Mouse (Mus musculus): Measurements from ENCODE around the gene Arpc1b. TPM values are rescaled to one million over a fixed set of nuclear protein-coding genes. Genes with fewer than 3 reads are reported as not detected.

Gene Arpc1b
- polyA plus RNA-seq (2017; shearing (Covaris generic)), result 1,000 to 10,000 TPM; 1,057 to 1,320 TPM

DNA sequence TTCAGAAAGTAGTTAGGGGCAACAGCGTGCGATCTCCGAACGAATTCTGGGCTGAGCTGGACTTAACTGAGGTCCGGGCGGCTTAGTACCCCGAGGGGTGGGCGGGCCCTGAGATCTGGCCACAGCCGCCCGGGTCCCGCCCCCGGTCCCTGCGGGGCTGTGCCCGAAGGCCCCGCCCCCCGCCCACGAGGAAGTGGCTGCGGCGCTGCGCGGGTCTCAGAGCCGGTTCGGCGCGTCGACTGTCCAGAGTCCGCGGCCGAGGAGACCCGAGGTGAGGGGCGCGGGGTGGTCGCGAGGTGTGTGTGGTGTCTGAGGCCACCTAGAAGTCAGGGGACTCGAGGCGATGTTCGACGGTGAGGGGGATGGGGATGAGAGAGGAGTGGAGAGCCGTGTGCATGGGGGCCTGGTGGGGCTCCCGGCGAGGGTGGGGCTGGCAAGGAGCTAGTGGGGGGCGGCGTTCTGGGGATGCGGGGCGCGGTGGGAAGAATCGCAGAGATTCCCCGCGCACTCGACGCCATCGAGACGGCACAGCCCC is at the start of gene Arpc1b:
Arpc1b (plus strand) TSS at position 145 of the 535 bp plus-strand sequence.

DNA sequence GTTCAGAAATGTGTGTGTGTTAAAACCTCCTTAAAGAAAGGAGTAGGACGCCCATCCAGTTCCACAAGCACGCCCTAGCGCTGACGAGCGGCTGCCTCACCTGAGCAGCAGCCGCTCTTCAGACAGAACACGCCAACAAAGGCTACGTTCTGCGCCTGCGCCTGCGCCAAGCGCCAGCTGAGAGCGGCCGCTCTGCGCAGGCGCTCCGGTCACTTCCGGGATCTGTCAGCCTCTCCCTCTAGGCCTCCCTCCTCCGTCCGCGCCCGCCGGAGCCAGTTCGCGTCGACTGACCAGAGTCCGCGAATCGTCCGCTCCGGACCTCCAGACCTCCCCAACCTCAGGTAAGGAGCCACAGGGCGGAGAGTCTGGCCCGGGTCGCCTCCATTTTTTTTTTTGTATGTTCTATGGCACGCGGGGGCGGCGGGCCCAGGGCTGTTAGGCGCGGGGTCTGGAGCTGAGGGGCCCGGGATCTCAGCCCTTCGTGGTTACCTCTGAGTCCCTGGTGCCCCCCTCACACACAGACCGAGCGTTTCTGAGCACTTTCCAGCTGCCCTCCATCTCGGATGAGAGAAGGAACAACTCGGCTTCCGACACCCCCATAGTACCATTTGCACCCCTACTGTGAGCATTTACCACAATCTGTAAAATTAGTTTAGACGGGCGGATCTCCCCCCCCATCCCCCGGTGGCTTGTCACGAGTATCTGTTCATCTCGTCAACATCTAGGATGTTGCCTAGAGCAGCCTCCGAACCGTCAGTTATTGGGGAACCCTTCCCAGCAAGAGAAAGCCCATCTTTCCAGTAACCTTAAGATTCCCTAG is 30.2 kb upstream of the Arpc1b start, which contains the start of the genes Arpc1a and Kpna7:
Arpc1a (plus strand) TSS at position 199 of the 820 bp plus-strand sequence.
Kpna7 (minus strand) TSS at position 399 of the 820 bp plus-strand sequence.

DNA sequence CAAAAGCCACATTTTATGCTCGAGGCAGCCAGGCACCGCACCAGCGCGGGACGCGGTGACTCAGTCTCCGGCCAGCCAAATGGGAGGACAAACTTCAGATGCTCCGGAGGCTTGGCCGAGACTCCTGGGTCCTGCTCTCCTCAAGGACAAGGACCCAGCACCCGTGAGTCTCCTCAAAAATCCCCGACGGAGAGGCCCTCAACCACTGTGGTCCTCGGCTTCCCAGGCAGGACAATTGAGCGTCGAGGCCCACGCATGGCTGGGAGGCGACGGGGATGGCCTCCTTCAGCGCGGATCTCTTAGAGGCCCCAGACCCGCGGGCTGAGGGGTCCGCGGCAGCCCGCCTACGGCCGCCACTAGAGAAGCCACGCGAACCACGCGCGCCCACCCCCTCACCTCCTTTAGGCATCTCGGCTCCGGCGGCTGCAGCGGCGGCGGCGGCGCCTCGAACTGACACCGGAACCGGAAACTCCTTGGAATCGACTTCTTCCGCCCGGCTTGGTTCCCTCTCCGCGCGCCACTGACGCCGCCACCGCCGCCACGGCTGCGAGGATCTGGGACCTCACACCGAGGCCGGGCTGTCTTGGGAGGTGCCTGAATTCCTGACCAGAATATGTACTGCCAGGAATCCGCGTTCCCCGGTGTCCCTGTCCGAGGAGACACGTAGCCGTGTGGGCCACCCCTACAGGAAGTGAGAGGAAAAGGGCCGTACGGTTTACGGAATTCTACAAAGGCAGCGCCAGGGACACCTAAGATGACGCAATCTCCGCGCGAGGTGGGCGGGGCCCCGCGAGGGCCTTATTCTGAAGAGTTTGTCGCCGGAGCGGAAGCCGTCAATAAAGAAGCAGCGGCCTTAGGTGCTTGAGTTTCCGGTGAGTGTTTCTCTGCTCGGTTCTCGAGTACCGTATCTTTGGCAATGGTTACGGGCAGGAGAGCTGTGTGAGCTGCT is 25.8 kb downstream of the Arpc1b start, which contains the start of the genes Pdap1 and Bud31:
Pdap1 (minus strand) TSS at position 668 of the 949 bp plus-strand sequence.
Bud31 (plus strand) TSS at position 792 of the 949 bp plus-strand sequence.

DNA sequence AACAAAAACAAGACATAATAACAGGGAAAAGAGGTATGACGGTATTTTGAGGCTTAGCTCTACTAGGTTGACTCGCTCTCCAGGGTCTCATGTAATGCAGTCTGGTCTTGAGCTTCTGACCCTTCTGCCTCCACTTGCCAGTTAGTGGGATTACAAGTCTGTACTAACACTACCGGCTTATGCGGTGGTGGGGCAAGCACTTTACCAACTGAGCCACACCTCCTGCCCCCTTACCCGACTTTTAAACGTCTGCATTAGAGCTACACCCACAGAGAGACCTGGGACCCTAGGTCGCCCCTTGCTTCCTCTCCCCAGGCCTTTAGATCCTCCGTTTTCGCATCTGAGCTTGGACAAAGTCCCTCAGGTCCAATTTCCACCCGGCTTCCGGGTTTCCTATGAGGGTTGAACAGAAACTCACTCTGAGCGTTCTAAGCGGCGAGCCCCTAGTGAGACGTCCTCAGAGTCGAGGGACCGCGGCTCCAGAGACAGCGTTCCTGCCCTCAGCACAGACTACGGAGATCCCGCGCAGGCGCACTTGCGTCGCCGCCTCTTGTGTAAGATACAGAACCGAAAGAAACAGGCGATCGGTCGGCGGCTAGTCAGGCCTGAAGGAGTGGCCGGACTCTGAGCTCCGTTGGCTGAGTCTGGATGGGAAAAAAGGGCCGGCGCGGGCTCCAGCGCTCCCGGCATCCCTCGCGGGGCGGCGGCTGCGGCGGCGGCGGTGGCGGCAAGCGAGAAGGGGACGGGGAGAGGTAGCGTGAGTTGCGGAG is 52.7 kb downstream of the Arpc1b start, which contains the start of the genes Ptcd1 and Cpsf4:
Ptcd1 (minus strand) TSS at position 573 of the 770 bp plus-strand sequence.
Cpsf4 (plus strand) TSS at position 678 of the 770 bp plus-strand sequence.

Other genes with a start within 250 kb of the Arpc1b start
- 10 to 100 TPM; 26.6 to 28.4 TPM for gene Smurf1, start 148.4 kb upstream of the Arpc1b start, polyA plus RNA-seq (2017; shearing (Covaris generic))
- not detected for gene Gm4871, start 81.5 kb upstream of the Arpc1b start, polyA plus RNA-seq (2017; shearing (Covaris generic))
- not detected for gene 1700018F24Rik, start 71.2 kb upstream of the Arpc1b start, polyA plus RNA-seq (2017; shearing (Covaris generic))
- 10 to 100 TPM; 71.7 to 83.7 TPM for gene Arpc1a, start 30.4 kb upstream of the Arpc1b start, polyA plus RNA-seq (2017; shearing (Covaris generic))
- gene Kpna7, start 30.2 kb upstream of the Arpc1b start, polyA plus RNA-seq (2017; shearing (Covaris generic)), result under 1 TPM in 1 of 2 experiments, not detected in 1; 0.55 TPM
- 10 to 100 TPM; 51.2 to 52.0 TPM for gene Pdap1, start 26.0 kb downstream of the Arpc1b start, polyA plus RNA-seq (2017; shearing (Covaris generic))
- 100 to 1,000 TPM; 193 to 252 TPM for gene Bud31, start 26.1 kb downstream of the Arpc1b start, polyA plus RNA-seq (2017; shearing (Covaris generic))
- 10 to 100 TPM; 14.9 to 21.3 TPM for gene Ptcd1, start 52.9 kb downstream of the Arpc1b start, polyA plus RNA-seq (2017; shearing (Covaris generic))
- gene Cpsf4, start 53.0 kb downstream of the Arpc1b start, polyA plus RNA-seq (2017; shearing (Covaris generic)), result 10 to 100 TPM; 31.4 to 34.2 TPM
- 100 to 1,000 TPM; 455 to 490 TPM for gene Atp5j2, start 77.8 kb downstream of the Arpc1b start, polyA plus RNA-seq (2017; shearing (Covaris generic))
- 10 to 100 TPM; 23.5 to 28.9 TPM for gene Zkscan14, start 87.7 kb downstream of the Arpc1b start, polyA plus RNA-seq (2017; shearing (Covaris generic))
- gene Zkscan5, start 90.3 kb downstream of the Arpc1b start, polyA plus RNA-seq (2017; shearing (Covaris generic)), result 1 to 10 TPM; 4.2 to 7.6 TPM
- 10 to 100 TPM; 47.0 to 48.1 TPM for gene Zfp655, start 117.5 kb downstream of the Arpc1b start, polyA plus RNA-seq (2017; shearing (Covaris generic))
- 1 to 10 TPM in 1 of 2 experiments, under 1 TPM in 1; 0.54 to 2.7 TPM for gene Zscan25, start 166.3 kb downstream of the Arpc1b start, polyA plus RNA-seq (2017; shearing (Covaris generic))
- gene Cyp3a57, start 231.1 kb downstream of the Arpc1b start, polyA plus RNA-seq (2017; shearing (Covaris generic)), result not detected